Mouse (Mus musculus): ENCODE data around the gene Mroh2a.

DNA sequence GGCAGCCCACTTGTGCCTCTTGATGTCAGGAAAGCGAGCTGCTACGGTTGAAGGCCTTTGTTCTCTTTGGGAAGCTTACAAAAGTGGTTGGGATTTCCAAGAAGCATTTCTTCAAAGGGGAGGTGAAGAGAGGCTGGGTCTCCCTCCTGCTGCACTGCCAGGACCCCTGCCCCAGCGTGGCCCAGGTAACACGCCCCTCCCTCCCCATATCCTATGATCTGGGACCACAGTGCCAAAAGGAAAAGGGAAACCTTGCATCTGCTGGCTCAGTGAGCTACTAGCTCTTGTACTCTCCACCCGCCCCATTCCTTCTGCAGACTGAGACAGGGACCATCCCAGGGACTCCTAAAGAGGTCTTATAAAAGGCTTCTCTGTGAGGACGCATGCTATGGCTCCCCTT, 30.9 kb downstream of the Mroh2a start:
- TF ChIP-seq CTCF (IDR thresholded peaks at IDR 0.05; ENCODE audit: control insufficient read depth, insufficient read depth, low read length) (no peak), POLR2A (IDR thresholded peaks at IDR 0.05; ENCODE audit: borderline replicate concordance, control insufficient read depth, low read depth, low read length) (no peak)
